Mouse (Mus musculus): ENCODE measurements around the gene Gm17571. TPM values are rescaled to one million over a fixed set of nuclear protein-coding genes. Genes with fewer than 3 reads are reported as not detected.

Gm17571 gene
- total and polyA plus RNA-seq, 3 experiments, result not detected

- Histone ChIP-seq H3K4me1 (ENCODE audit: control insufficient read depth in 1 of 2, insufficient read depth in 2 of 2) (peaks cover 14 to 30% of the 10 kb centered on the region in 2 experiments), H3K9ac (ENCODE audit: insufficient read depth, low read depth) (no peak overlapping the region), H3K4me3 (replicated peaks in 1 of 3; ENCODE audit: low read depth in 2 of 3, low read length in 2 of 3, poor library complexity in 1 of 3) (no peak overlapping the region), H3K79me2 (replicated peaks; ENCODE audit: control insufficient read depth, extremely low read depth, insufficient read depth, poor library complexity, severe bottlenecking) (0 out of 2 replicates have a peak, but pooled peaks cover 2% of the 10 kb centered on the region), H3K4me2 (ENCODE audit: insufficient read depth, low read depth, poor library complexity, severe bottlenecking) (no peak overlapping the region), H3K9me3 (replicated peaks; ENCODE audit: low read length) (no peaks in the 10 kb centered on the region), H3K36me3 (replicated peaks in 1 of 2; ENCODE audit: control insufficient read depth in 1 of 2, insufficient read depth in 1 of 2, low read length in 1 of 2) (no peaks in the 10 kb centered on the region), H3K27ac (ENCODE audit: insufficient read depth, low read depth) (no peak overlapping the region), H3K27me3 (replicated peaks) (no peaks in the 10 kb centered on the region)
- dilution Hi-C loops (cut with MboI; ENCODE audit: extremely low pct_ligation_motif_present, extremely low pct_unique_long_range_greater_than_20kb, low sequenced_read_pairs) (no loop called here), in situ Hi-C loops (cut with MboI; ENCODE audit: low pct_ligation_motif_present, low pct_unique_long_range_greater_than_20kb, low sequenced_read_pairs) (no loop called here)
- no peak for TF ChIP-seq CHD1 (IDR thresholded peaks at IDR 0.05; ENCODE audit: low read depth, low read length)
- DNase-seq (ENCODE audit: extremely low read depth), result no peak
Measured at GRCm38 (mm10) chr9:13485914-13486313, 39.4 kb upstream of the Gm17571 start.

- peaks cover 0 to 2% of the 10 kb centered on the region in 2 experiments for H3K36me3 ChIP-seq (replicated peaks in 1 of 2; ENCODE audit: control insufficient read depth in 1 of 2, insufficient read depth in 1 of 2, low read length in 1 of 2)
- H3K4me1 ChIP-seq (ENCODE audit: control insufficient read depth in 1 of 2, insufficient read depth in 2 of 2), result peaks cover 21 to 37% of the 10 kb centered on the region in 2 experiments
- peak overlapping the region; percentile 99 for H3K4me2 ChIP-seq (ENCODE audit: insufficient read depth, low read depth, poor library complexity, severe bottlenecking)
- in situ Hi-C loops (cut with MboI; ENCODE audit: low pct_ligation_motif_present, low pct_unique_long_range_greater_than_20kb, low sequenced_read_pairs), result no loop called here
- H3K27me3 ChIP-seq (replicated peaks), result no peaks in the 10 kb centered on the region
- dilution Hi-C loops (cut with MboI; ENCODE audit: extremely low pct_ligation_motif_present, extremely low pct_unique_long_range_greater_than_20kb, low sequenced_read_pairs), result no loop called here
- no peaks in the 10 kb centered on the region for H3K9me3 ChIP-seq (replicated peaks; ENCODE audit: low read length)
- 0 out of 2 replicates have a peak, but pooled peaks cover 2% of the 10 kb centered on the region for H3K79me2 ChIP-seq (replicated peaks; ENCODE audit: control insufficient read depth, extremely low read depth, insufficient read depth, poor library complexity, severe bottlenecking)
- H3K27ac ChIP-seq (ENCODE audit: insufficient read depth, low read depth), result peak overlapping the region; percentile 60; the same call in 1 of the 2 replicates
- peak overlapping the region in 1 of 3 experiments; percentile 29 for H3K4me3 ChIP-seq (replicated peaks in 1 of 3; ENCODE audit: low read depth in 2 of 3, low read length in 2 of 3, poor library complexity in 1 of 3)
- peak; percentile 57 for DNase-seq (ENCODE audit: extremely low read depth)
- H3K9ac ChIP-seq (ENCODE audit: insufficient read depth, low read depth), result peak overlapping the region; percentile 74
- TF ChIP-seq MYC (IDR thresholded peaks at IDR 0.05; ENCODE audit: low read depth, low read length) (no peak), MXI1 (IDR thresholded peaks at IDR 0.05; ENCODE audit: low read depth, low read length) (no peak), CTCF (conservative IDR thresholded peaks at IDR 0.05 in 1 of 2, IDR thresholded peaks at IDR 0.05 in 1 of 2; ENCODE audit: low read depth in 2 of 2, low read length in 2 of 2) (no peak), ZKSCAN1 (IDR thresholded peaks at IDR 0.05; ENCODE audit: borderline replicate concordance, low read depth, low read length) (no peak), ELF1 (IDR thresholded peaks at IDR 0.05; ENCODE audit: low read depth, low read length) (peak; percentile 25; the same call in 1 of the 2 replicates), HCFC1 (IDR thresholded peaks at IDR 0.05; ENCODE audit: low read depth, low read length) (no peak), BHLHE40 (IDR thresholded peaks at IDR 0.05; ENCODE audit: low read depth, low read length) (peak; percentile 59; the same call in 1 of the 2 replicates), TBP (conservative IDR thresholded peaks at IDR 0.05; ENCODE audit: low read depth, low read length) (no peak), IRF4 (IDR thresholded peaks at IDR 0.05; ENCODE audit: low read depth, low read length) (peak; percentile 76), EP300 (IDR thresholded peaks at IDR 0.05; ENCODE audit: low read length) (peak; percentile 72), KAT2A (IDR thresholded peaks at IDR 0.05; ENCODE audit: insufficient replicate concordance, low read length) (no peak), UBTF (IDR thresholded peaks at IDR 0.05; ENCODE audit: low read depth, low read length) (no peak), TCF12 (IDR thresholded peaks at IDR 0.05; ENCODE audit: low read depth, low read length) (peak; percentile 74), POLR2AphosphoS2 (IDR thresholded peaks at IDR 0.05; ENCODE audit: low read depth, low read length) (no peak), MEF2A (IDR thresholded peaks at IDR 0.05; ENCODE audit: borderline replicate concordance, low read depth, low read length) (peak; percentile 61; the same call in 1 of the 2 replicates), SMC3 (IDR thresholded peaks at IDR 0.05; ENCODE audit: low read depth, low read length) (no peak), ETS1 (conservative IDR thresholded peaks at IDR 0.05; ENCODE audit: low read depth, low read length) (peak; percentile 20; the same call in 1 of the 2 replicates), RAD21 (IDR thresholded peaks at IDR 0.05; ENCODE audit: low read depth, low read length) (no peak), NRF1 (IDR thresholded peaks at IDR 0.05; ENCODE audit: low read depth, low read length) (no peak), MAX (IDR thresholded peaks at IDR 0.05; ENCODE audit: low read length) (no peak; the same call in 1 of the 2 replicates), MAFK (IDR thresholded peaks at IDR 0.05; ENCODE audit: insufficient replicate concordance, low read length) (no peak), E2F4 (IDR thresholded peaks at IDR 0.05; ENCODE audit: insufficient replicate concordance, low read depth, low read length) (no peak), MAZ (IDR thresholded peaks at IDR 0.05; ENCODE audit: low read depth, low read length) (no peak), NELFE (IDR thresholded peaks at IDR 0.05; ENCODE audit: low read depth, low read length) (no peak), ZC3H11A (IDR thresholded peaks at IDR 0.05; ENCODE audit: low read depth, low read length) (no peak), JUND (conservative IDR thresholded peaks at IDR 0.05; ENCODE audit: low read depth, low read length) (peak; percentile 57), POLR2A (IDR thresholded peaks at IDR 0.05; ENCODE audit: low read depth, low read length) (no peak), USF1 (IDR thresholded peaks at IDR 0.05; ENCODE audit: low read depth, low read length) (no peak), USF2 (conservative IDR thresholded peaks at IDR 0.05; ENCODE audit: low read depth, low read length) (no peak), RCOR1 (conservative IDR thresholded peaks at IDR 0.05; ENCODE audit: low read depth, low read length) (no peak; the same call in 1 of the 2 replicates)
Measured at GRCm38 (mm10) chr9:13484267-13485240, 38.0 kb upstream of the Gm17571 start.
